Mouse (Mus musculus): ENCODE measurements at regions not wholly inside any gene's neighbourhood (a gene's known extent, or its start where the extent isn't known, plus 50 kb on each side); places are given as distances from the start of the nearest gene placed in this dataset.

DNA sequence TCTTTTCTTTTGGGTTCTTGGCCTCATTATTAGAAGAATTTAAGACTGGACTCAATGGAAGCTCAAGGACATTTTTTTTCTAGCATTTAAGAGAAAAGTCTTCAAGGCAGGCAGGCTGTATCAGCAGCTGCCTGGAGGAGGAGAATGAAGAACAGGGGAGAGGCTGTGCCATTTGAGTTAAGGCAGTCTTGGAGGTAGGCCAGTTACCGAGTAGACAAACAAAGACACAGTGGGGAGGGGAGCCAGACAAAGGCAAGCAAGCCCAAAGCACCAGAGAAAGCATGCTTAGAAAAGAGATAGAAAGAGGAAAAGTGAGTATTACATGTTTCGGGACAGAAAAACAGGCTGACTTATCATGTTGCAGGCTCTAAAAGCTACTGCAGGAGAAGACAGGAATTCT, 392.0 kb downstream of the Igsf11 start:
- DNase-seq (ENCODE audit: low read depth, low spot score) = no peak

DNA sequence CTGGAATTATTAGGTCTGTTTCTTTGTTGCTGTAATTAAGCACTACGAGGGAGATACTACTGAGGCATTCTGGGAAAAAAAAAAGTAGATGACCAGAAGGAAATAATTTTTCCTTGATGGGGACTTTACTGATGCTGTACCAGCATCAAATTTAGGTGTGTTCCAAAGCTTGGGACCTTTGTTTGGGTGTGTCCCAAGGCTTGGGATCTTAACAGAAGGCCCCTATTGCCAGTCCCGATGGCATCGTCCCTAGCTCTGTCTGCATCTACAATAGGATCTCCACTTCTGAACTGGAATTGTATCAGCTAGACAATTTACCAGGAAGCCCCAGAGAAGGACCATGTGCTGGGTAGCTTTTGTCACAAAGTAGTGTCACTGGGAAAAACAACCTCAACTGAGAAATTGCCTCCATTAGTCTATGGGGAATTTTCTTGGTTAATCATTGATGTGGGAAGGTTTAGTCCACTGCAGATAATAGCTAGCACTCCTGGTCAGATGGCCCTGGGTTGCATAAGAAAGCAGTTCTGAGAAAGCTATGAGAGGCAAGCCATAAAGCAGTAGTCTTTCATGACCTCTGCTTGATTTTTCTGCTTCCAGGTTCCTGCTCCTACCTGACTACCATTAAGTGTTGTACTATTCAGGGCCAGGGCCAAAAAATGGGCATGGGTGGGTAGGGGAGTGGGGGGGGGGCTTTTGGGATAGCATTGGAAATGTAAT, 392.7 kb downstream of the Igsf11 start:
- no peak for DNase-seq (ENCODE audit: low read depth, low spot score)

DNA sequence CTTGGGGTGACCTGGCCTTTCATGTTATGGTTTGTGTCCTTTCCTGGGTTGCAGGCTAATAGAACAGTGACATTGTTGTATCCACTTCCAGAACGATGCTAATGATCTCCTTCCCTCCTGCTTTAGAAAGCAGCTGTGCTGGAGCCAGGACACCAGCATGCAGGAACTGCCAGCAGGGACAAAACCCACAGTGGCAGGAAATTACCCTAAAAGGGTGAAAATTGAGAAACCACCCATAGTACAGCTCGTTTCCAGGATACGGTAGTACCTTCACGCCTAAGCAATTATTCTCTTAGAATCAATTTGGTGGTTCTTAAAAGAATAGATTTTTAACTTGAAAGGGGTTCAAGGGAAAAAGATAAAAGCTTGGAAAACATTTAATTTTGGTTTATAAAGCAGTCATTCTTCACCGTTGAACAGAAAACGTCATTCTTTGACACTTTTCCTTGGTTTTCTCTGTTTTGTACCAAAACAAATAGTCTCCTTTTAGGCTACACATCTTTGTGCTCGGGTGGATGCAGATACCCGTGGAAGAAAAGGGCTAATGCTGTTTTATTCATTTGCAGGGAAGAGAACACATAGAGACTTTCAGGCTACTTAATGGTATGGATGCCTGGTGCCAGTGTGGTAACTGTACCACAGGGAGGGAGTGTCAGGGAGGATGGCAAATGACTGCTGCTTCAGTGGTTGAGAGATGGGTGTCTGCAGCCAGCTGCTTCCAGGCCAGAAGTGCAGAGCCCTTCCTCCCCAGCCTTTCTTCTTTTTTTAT, 394.5 kb downstream of the Igsf11 start:
- no peak for DNase-seq (ENCODE audit: low read depth, low spot score)

DNA sequence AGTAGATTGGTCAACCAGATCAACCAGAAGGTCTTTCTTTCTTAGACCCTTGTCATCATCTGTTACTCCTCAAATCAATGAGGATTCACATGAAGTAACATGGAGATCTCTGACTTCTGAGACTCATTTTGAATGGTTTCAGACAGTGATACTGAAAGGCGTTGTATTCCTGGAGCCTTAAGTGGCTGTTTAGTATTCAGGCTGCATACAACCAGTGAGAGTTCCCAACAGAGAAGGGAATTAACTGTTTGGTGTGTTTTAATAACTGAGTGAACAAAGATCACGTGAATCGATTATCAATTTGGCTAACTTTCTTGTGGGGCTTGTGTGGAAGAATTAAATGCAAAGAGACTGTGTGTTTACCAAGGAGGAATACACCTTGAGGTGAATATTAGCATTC, 406.4 kb downstream of the Igsf11 start:
- DNase-seq (ENCODE audit: low read depth, low spot score) = no peak

DNA sequence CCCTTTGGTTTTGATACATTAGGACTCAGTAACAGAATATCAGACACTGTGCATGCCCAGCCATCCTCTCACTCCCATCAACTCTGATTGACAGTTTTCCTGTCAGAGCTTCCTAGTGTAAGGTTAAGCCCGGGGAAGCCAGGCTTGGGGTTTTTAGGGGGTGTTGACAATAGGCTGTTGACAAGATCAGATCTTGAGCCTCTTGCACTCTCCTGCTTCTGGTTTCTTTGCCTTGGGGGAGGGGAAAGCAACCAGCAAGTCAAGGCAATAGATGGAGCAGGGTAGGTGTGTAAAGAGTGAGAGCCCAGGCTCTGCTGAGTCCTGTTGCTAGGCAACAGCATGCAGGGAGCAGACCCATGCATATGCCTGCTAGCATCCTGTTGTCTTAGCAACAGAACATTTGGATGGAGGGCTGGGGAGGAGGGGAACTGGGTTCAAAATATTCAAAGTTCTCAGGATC, 410.5 kb downstream of the Igsf11 start:
- no peak for DNase-seq (ENCODE audit: low read depth, low spot score)

DNA sequence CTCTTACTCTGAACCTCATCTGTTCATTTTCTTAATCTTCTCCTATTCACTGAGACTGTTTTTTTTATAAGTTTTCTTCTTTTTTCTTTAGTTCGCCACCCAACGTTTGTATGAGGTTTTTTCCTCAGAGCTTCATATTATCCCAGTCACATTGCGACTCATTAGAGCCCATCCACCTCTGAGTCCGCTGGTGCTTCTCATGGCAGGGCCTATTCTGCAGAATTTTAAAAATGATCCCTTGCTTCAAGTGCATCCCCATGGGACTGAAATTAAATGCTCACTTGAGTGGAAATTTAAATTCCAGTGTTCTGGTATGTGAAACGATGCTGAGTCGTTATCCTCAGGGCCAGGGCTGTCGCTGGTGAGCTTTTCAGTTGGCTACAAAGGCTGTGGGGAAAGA, 410.9 kb downstream of the Igsf11 start:
- DNase-seq (ENCODE audit: low read depth, low spot score) = no peak

DNA sequence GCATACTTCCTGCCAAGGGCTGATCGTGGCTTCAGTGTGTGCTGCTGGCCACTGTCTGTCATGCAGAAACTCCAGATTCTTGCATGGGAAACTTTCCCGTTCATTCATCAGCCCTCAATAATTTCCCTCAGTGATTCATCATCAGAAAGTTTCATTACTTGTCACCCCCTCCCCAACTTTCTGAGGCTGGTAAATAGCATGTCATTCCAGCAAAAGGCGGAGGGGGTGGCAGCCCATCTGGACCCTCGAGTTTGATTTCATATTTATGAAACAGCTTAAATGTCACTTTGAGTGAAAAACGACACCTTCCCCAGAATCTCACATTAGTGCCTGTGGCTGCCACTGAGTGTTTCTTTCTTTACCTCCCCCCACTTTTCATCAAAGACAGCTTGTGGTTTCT, 415.5 kb downstream of the Igsf11 start:
- no peak for DNase-seq (ENCODE audit: low read depth, low spot score)

DNA sequence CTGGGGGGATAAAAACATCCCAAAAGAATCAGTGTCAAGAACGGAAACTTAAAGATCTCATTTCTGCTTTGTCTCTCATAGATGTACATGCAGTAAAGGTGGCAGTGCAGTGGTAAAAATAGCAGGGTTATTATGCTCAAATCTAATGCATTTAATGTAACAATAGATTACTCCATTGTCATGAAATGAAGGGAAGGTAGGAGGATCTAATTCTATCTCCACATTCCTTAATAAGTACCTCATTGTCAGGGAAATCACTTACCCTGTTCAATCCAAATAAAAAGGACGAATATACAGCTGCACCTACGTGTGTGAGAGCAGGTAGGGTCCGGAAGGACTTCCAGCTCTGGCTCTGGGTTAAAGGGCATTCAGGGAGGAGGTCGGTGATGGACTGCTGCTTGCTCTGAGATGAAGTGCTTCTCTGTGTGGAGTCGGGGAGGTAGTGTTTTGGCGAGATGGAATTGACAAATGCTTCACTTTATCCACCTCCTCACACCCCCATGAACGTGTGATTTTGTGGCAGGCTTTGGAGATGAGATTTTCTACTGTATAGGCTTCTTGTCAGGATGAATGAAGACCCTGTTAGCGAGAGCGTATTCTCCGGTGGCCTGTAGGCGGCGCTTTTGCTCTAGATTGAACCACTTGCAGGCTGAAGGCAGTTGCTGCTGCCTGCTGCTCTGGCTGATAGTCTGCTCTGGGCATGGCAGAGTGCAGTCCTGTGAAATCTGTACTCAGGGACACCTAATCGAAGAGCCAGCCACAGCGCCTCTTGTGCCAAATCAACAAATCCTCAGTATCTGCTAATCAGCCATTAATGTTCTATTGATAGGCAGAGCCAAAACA, 424.5 kb downstream of the Igsf11 start:
- DNase-seq (ENCODE audit: low read depth, low spot score) = no peak

DNA sequence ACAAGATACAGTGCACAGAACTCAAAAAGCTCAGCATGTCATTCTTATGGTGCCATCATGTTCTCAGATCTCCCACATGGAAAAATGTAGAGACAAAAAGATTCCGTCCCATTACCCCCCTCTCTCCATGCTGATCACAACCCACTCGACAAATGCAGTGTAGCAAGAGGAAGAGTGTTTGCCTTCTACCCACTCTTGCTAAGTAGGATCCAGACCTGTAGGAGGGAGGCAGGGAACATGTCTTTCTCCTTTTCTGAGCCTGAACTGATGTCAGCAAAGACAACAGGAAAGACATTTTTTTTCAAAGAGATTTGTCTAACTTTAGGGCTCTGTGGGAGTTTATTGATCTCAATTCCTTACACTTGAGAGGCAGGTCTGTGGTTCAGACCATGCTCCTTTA, 433.2 kb downstream of the Igsf11 start:
- no peak for DNase-seq (ENCODE audit: low read depth, low spot score)

DNA sequence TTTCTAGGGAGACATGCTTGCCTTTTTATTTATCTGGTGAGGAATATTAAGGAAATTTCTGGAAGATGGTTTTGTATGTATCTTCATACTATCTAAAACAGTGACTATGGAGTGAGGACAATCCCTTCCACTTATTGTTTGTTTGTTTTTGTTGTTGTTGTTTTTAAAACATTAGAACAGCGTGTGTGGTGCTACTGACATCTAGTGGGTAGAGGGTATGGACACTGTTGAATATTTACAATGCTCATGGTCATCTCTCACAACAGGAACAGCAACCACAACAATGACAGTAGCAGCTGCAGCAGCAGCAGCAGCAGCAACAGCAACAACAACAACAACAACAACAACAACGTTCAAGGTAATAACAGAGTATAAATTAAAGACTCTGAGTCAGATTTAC, 471.2 kb downstream of the Igsf11 start:
- no peak for DNase-seq (ENCODE audit: low read depth, low spot score)

DNA sequence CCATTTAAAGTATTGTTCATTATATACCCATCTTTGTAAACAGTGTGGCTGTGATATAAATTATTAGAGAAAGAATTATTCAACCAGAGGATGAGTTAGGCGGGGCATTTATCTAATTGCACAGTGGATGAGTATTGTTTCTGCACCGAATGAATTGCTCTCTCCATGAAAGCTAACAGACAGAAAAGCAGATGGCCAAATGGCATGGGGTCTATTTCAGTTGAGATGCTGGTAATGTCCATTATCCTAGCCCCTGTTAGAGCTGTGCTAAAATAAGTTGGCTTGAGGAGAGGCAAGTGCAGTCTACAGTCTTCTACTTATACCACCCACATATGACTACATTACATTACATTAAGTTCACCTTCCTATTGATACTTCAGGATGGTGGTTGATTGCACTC, 475.8 kb downstream of the Igsf11 start:
- DNase-seq (ENCODE audit: low read depth, low spot score) = no peak

DNA sequence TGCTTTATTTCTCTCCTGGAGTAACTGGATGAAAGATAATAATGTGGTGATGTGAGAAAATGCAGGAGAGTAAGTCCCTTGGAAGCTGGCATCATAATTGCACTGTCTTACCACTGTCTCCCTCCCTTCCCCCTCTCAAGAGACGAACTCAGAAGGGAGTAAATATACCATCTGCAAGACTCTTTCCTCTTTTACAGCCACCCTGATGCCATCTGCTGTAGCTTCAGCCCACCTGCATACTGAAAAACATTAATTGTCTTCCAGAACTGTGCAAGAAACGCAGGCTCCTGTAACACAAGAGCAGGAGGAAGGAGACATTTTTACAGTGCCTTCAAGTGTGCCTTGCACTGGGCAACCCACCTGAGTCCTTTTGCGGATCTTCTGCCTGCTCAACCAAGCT, 482.1 kb downstream of the Igsf11 start:
- DNase-seq (ENCODE audit: low read depth, low spot score) = no peak

DNA sequence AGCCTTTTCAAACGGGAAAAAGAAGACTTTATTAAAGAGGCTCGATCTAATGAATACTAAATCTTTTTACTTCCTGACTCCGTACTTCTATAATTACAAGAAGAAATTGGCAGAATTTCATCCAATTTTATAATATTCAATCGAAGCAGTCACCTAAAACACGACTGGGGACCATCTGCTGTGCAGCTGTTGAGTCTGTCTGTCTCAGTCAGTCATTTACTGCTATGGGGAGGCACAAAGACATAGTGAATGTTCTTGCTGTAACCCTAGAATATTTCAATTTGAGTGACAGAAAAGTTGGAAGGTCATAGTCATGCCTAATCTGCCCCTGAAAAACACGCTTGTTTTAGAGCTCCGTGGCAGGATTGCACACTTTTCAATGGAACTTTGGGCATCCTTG, 487.5 kb downstream of the Igsf11 start:
- no peak for DNase-seq (ENCODE audit: low read depth, low spot score)

DNA sequence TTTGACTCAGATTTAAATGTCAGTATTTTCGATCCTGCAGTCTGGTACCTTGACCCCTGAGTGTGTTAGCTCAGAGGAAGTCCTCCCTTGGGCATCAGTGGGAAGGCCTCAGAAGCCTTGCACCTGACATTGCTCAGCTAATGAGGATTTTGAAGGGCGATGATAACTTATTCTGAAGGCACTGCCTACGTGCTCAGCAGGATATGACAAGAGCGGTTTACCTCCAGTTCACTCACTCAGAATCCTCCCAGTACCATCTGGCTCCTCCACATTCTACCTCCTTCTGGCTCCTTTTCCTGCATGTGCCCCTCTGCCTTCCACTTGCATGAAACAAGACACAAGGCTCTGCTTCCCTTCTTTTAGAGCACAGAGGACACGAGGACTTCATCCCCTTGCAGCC, 497.5 kb downstream of the Igsf11 start:
- no peak for DNase-seq (ENCODE audit: low read depth, low spot score)

DNA sequence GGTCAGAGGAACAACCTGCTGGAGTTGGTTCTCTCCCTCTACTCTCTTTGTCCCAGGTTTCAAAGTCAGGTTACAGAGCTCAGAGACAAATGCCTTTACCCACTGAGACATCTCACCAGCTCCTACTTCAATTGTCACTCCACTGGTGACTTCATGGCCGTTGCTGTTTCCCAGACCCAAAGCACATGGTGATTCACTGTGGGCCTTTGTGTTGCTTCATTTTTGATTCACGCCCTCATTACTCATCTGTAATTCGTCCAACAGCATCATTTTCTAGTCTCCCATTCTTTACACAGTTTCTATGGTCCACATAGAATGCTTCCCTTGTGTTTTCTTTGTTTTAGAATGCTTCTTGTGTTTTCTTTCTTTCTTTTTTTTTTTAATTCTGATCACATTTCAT, 498.2 kb downstream of the Igsf11 start:
- DNase-seq (ENCODE audit: low read depth, low spot score) = no peak

DNA sequence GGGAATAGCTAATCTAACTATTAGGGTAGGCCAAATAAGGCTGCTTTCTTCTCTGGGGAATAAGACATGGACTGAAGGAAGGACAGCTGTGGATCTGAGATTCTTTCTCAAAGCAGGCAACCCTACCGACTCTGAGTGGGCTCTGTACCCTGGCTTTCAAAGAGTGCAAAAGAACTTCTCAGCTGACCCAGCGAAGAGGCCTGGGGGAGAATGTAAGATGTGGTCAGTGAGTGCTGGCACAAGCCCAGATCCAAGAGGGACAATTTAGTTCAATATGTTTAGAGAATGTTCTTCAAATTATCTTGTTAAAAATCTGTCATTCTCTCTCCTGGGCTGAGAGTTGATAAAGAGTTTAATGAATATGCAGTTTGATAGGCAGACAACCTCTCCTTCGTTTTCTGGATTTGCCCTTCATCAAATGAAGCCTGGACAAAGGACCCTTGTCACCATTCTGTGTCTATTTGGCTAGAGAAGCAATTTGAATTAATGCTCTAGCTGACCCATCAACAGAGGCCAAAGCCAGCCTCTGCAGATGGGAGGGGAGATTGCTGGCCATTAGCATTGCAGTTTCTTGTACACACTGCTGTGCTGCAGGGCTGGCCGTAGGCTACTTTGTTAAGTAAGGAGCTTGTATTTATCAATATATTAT, 509.8 kb downstream of the Igsf11 start:
- DNase-seq (ENCODE audit: low read depth, low spot score) = no peak

DNA sequence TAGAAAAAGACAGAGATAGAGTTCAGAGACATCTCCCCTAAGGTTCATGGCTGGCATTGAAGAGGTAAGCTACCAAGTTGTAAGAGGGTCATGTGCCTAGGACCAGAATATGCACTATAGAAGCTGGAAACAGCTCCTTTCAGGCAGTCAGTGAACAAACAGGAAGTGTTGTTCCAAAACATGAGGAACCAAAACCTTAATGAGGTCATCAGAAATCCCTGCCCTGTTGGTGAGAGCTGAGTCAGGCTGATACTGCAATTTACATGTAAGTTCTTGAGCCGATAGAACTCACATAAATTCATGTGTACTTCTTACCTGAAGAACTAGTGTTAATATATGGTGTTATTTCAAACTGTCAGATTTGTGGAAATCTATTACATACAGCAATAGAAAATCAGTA, 539.1 kb downstream of the Igsf11 start:
- DNase-seq (ENCODE audit: low read depth, low spot score) = no peak

DNA sequence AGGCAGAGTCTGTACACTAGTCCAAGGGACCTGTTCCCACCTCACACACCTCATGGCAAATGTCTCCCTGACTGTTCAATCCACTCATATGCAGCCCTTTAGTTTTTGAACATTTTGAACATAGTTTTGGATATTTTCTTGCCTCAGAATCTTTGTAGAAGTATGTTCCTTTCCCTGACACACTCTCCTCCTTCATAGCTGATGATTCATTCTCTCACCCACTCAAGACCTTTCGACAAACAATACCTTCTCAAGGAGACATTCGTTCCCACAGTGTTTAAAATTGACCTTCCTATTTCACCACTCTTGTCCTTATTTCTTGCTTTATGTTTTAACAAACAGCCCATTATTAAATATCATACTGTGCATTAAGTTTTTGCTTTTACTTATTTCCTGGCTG, 538.4 kb upstream of the Lsamp start:
- no peak for DNase-seq (ENCODE audit: low read depth, low spot score)

DNA sequence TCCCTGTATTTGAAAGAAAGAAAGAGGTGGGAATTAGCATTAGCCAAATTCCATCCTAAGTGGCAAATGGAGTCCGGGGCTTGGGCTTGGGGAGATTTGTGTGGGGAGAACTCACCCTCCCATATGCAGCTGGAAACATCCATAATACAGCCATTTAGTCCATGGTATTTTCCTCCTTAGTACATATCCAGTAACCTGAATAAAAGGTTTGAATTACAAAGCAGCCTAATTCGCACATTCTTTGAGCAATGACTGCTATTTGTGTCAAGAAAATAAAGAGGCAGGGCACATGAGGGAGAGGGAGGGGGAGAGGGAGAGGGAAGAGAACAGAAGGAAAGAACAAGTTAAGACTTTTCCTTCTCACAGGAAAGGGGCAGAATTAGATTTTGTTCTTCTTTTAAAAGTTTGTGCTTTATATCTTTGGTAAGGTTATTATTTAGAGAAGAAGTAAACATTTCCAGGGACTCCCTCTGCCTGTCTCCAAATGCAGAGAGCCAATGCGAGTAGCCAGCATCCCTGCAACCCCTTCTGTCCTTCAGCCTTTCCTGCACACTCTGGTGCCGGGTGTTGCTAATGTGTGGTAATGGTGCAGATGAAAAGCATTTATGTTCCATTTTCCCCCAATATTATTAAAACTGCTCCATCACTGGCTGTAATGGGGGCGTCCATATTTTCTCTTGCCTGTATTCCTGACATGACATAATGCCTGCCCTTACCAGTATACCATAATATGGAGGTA, 530.6 kb upstream of the Lsamp start:
- DNase-seq (ENCODE audit: low read depth, low spot score) = no peak

Measured in CD4-positive, CD25-positive, alpha-beta regulatory T cell, adult 2 months (primary cell).